Mouse (Mus musculus): ENCODE results near the gene Iqcf3. TPM values are rescaled to one million over a fixed set of nuclear protein-coding genes. Genes with fewer than 3 reads are reported as not detected.

The Iqcf3 gene
- polyA plus RNA-seq, 1 experiment, result not detected

DNA sequence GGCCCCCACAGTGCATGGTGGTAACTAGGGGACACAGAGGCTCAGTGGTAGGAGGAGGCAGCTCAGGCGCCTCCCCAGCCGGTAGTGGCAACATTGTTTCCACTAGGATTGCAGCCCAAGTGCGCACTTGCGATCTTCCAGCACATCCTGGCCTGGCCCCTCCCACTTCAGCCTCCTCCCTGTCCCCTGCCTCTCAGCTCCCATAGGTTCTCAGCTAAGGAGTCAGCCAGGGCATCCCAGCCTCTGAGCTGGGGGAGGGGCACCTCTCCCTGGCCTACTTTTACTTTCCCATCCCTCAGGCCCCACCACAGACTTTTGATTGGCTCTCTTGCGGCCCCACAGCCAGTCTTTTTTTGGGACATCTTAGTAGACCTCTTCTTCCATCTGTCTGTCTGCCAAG is 89.5 kb downstream of the Iqcf3 start:
- TF ChIP-seq POLR2A (IDR thresholded peaks at IDR 0.05; ENCODE audit: insufficient read depth, low read depth, low read length), result no peak
- no peak for TF ChIP-seq CTCF (IDR thresholded peaks at IDR 0.05; ENCODE audit: insufficient read depth, low read depth, low read length)

DNA sequence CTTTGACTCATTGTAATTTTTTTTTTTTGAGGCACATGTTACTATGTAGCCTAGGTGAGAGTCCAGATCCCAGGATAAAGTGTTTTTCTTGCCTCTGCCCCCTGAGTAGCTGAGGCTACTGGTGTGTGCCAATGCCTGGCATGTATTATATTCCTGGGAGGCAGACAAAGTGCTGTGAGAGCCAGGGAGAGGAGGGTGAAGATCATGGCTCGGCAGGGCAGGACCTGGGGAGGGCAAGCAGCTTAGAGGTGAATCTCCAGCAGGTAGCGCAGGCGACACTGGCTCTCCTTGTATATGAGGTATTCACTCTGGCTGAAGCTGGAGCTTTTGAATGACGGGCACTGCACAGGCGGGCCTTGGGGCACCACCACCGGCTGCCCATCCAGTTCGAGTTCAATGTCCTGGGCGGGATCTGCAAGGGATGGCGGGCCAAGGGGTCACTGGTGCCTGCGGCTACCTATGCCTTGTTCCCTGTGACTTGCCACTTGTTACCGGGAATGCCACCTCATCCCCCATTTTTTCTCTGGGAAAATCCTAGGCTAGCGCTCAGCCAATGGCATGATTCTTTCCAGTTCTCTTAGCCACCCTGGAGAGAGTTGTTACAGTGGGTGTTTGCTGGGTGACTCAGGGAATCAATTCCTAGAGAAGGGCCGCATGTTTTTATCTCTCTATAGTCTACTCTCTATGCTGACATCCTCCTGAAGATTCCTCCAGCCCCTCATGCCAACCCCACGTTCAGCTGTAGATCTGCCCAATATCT is 90.3 kb downstream of the Iqcf3 start:
- Histone ChIP-seq H3K27ac (ENCODE audit: insufficient read depth, low read depth, low read length) (peak overlapping the region; percentile 10; the same call in 1 of the 2 replicates), H3K4me3 (ENCODE audit: insufficient read depth, low read depth, low read length) (no peak overlapping the region), H3K4me1 (ENCODE audit: control insufficient read depth, insufficient read depth, low read length) (peaks cover 38% of the 10 kb centered on the region)
- 64% methylated on average over 14 of the region's 14 CpGs for WGBS
- TF ChIP-seq CTCF (IDR thresholded peaks at IDR 0.05; ENCODE audit: insufficient read depth, low read depth, low read length), result no peak
- TF ChIP-seq POLR2A (IDR thresholded peaks at IDR 0.05; ENCODE audit: insufficient read depth, low read depth, low read length), result no peak

More for the DNA sequence above, 89.5 kb downstream of the Iqcf3 start:
- Histone ChIP-seq H3K4me3 (ENCODE audit: insufficient read depth, low read depth, low read length) (no peak overlapping the region), H3K27ac (ENCODE audit: insufficient read depth, low read depth, low read length) (peak overlapping the region; percentile 10; the same call in 1 of the 2 replicates), H3K4me1 (ENCODE audit: control insufficient read depth, insufficient read depth, low read length) (peaks cover 42% of the 10 kb centered on the region)
- WGBS, result 27% methylated on average over 5 of the region's 5 CpGs

DNA sequence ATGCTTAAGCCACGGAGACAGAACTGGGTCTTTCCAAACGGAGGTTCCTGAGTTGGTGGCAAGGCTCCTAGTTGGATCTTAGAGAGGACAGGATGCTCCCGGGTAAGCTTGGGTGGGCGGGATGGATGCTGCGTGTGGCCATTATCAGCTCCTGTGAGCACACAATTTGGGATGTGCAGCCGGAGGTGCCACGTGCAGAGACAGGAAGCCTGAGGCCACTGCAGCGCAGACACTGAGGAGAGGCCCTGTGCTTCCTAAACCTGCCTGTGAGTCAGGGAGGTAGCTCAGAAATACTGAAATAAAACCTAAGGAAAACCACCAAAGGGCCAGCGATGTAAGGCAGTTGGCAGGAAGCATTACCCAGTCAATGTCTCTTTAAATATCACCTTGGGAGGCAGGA is 91.7 kb downstream of the Iqcf3 start:
- WGBS, result 72% methylated on average over 9 of the region's 9 CpGs
- Histone ChIP-seq H3K4me3 (ENCODE audit: insufficient read depth, low read depth, low read length) (no peak overlapping the region), H3K27ac (ENCODE audit: insufficient read depth, low read depth, low read length) (no peak overlapping the region), H3K4me1 (ENCODE audit: control insufficient read depth, insufficient read depth, low read length) (peaks cover 36% of the 10 kb centered on the region)
- TF ChIP-seq POLR2A (IDR thresholded peaks at IDR 0.05; ENCODE audit: insufficient read depth, low read depth, low read length) (no peak), CTCF (IDR thresholded peaks at IDR 0.05; ENCODE audit: insufficient read depth, low read depth, low read length) (no peak)

DNA sequence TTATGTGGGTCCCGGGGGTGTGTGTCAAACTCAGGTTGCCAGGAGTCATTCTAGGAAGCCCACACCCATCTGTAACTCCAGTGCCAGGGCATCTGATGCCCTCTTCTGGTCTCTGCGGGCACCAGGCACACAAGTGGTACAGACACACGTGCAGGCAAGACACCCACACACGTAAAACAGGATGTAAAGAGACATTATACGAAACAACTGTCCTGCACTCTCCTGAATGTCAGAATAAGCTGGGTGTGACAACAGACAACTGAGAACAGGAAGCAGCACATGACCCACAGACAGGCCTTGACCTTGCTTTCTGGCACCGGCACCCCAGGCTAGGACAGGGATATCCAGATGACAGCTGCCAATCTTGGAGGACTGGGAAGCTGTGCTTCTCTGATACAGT is 92.1 kb downstream of the Iqcf3 start:
- H3K4me1 ChIP-seq (ENCODE audit: control insufficient read depth, insufficient read depth, low read length), result peaks cover 36% of the 10 kb centered on the region
- no peak for TF ChIP-seq CTCF (IDR thresholded peaks at IDR 0.05; ENCODE audit: insufficient read depth, low read depth, low read length)
- TF ChIP-seq POLR2A (IDR thresholded peaks at IDR 0.05; ENCODE audit: insufficient read depth, low read depth, low read length), result no peak
- H3K27ac ChIP-seq (ENCODE audit: insufficient read depth, low read depth, low read length), result no peak overlapping the region
- no peak overlapping the region for H3K4me3 ChIP-seq (ENCODE audit: insufficient read depth, low read depth, low read length)
- WGBS, result 74% methylated on average over 6 of the region's 6 CpGs

DNA sequence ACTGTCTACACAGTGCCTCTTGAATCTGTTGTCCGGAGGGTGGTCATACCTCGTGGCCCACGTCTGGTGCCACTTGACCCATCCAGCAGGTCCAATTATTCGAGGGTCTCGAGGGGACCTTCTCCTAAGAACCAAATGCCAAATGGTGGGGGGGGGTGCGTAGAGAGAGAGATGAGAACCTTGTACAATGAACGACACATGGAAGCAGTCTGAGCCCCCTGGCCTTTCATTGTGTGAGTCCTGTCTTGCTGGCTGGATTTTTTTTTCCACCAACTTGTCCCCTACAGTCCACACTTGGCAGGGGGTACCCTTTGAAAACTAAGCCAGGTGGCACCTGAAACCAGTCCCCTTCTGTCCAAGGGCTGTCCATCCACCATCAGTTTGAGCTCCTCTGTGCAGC is 93.7 kb downstream of the Iqcf3 start:
- Histone ChIP-seq H3K27ac (ENCODE audit: insufficient read depth, low read depth, low read length) (no peak overlapping the region), H3K4me3 (ENCODE audit: insufficient read depth, low read depth, low read length) (no peak overlapping the region), H3K4me1 (ENCODE audit: control insufficient read depth, insufficient read depth, low read length) (peaks cover 29% of the 10 kb centered on the region)
- WGBS, result 94% methylated on average over 7 of the region's 7 CpGs
- TF ChIP-seq CTCF (IDR thresholded peaks at IDR 0.05; ENCODE audit: insufficient read depth, low read depth, low read length) (no peak), POLR2A (IDR thresholded peaks at IDR 0.05; ENCODE audit: insufficient read depth, low read depth, low read length) (no peak)

DNA sequence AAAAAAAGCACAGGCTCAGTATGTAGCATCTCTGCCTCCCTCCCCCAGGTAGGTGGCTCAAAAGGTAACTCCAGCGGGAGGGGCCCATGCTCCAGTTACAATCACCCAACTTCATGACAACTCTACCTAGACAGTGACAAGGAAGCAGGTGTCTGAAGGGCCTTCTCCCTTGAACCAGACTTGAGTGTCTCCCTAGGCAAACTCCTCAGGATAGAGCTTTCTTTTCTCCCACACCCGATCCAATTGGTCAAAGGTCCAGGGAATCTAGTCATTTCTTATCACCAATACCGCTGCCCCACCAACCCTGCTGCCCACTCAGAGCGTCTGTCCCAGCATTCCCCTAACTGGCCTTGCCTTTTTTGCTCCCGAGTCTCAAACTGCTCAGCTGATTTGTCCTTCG is 94.7 kb downstream of the Iqcf3 start:
- WGBS, result 95% methylated on average over 6 of the region's 6 CpGs
- Histone ChIP-seq H3K4me3 (ENCODE audit: insufficient read depth, low read depth, low read length) (no peak overlapping the region), H3K27ac (ENCODE audit: insufficient read depth, low read depth, low read length) (no peak overlapping the region), H3K4me1 (ENCODE audit: control insufficient read depth, insufficient read depth, low read length) (peaks cover 21% of the 10 kb centered on the region)
- no peak for TF ChIP-seq POLR2A (IDR thresholded peaks at IDR 0.05; ENCODE audit: insufficient read depth, low read depth, low read length)
- TF ChIP-seq CTCF (IDR thresholded peaks at IDR 0.05; ENCODE audit: insufficient read depth, low read depth, low read length), result no peak

DNA sequence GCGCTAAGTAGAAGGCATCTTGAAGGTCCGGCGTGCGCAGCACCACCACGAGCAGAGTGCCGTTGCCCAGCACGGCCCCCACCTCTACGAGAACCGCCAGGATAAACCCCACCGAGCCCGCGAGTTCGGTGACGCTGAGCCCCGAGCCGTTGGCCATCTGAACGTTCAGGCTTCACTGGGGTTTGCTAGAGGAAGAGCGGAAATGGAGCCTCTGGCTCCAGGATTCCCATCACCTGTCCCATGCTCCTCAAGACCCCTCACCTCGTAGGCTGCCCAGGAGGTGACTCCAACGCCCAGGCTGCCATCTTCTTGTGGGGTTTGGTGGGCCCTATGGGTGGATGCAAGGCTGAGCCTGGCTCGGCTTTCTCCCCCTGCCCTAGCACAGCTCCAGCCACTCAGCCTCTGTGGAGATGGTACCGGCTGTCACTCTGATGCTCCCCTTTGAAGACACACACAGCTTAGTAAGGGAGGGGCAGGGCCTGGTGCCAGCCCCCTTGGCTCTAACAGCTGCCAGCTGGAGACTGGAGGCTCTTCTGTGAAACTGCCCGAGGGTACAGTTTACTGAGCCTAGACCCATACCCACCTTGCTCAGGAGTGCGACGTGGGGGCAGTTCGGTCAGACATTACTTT is 95.7 kb downstream of the Iqcf3 start, which contains the start of gene Gpr62:
Gene Gpr62 (minus strand): TSS at position 368 of the 630 bp plus-strand sequence.
- TF ChIP-seq POLR2A (IDR thresholded peaks at IDR 0.05; ENCODE audit: insufficient read depth, low read depth, low read length) (no peak), CTCF (IDR thresholded peaks at IDR 0.05; ENCODE audit: insufficient read depth, low read depth, low read length) (no peak)
- Histone ChIP-seq H3K4me3 (ENCODE audit: insufficient read depth, low read depth, low read length) (peak within 1 kb of the TSS; percentile 77), H3K27ac (ENCODE audit: insufficient read depth, low read depth, low read length) (peak within 1 kb of the TSS; percentile 93), H3K4me1 (ENCODE audit: control insufficient read depth, insufficient read depth, low read length) (peaks cover 14% of the 10 kb centered on the region)
- 19% methylated on average over 26 of the region's 26 CpGs for WGBS

DNA sequence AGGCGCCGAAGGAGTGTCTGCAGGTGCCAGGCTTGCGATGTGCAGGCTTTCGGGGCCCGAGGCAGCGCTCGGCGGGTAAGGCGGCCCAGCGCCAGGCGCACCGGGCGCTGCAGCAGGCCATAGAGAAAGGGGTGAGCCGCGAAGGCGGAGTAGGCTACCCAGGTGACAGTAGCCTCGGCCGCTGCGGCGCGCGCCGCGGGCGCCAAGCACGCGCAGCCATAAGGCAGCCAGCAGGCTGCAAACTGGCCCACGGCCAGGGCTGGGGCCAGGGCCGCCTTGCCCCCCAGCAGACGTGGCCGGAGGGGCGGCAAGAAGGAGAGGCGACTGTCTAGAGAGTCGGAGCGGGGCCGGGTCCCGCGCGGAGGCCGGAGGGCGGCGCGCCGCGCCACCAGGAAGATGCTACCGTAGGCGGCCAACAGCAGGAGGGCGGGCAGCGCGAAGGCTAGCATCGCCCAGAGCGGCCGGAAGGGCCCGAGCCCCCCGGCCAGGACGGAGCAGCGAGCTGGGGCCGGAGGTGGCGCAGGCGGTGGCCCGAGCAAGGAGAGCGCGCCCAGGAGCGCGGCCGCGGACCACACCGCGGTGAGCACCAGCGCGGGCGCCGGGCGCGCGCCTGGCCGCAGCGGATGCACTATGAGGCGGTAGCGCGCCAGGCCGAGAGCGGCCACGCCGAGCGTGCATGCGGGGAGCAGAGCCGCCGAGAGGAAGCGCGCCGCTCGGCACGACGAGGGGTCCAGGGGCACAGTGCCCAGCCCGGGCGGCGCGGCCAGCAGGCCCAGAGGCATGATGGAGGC is 96.5 kb downstream of the Iqcf3 start:
- H3K4me1 ChIP-seq (ENCODE audit: control insufficient read depth, insufficient read depth, low read length), result peaks cover 20% of the 10 kb centered on the region
- TF ChIP-seq CTCF (IDR thresholded peaks at IDR 0.05; ENCODE audit: insufficient read depth, low read depth, low read length) (no peak), POLR2A (IDR thresholded peaks at IDR 0.05; ENCODE audit: insufficient read depth, low read depth, low read length) (peak; percentile 34)
- peak overlapping the region; percentile 93 for H3K27ac ChIP-seq (ENCODE audit: insufficient read depth, low read depth, low read length)
- H3K4me3 ChIP-seq (ENCODE audit: insufficient read depth, low read depth, low read length), result peak overlapping the region; percentile 77
- 2% methylated on average over 99 of the region's 99 CpGs for WGBS
